Mouse (Mus musculus) stomach, postnatal 0 days (tissue): Measurements from ENCODE around the gene Fam78b. TPM values are rescaled to one million over a fixed set of nuclear protein-coding genes. Genes with fewer than 3 reads are reported as not detected.

Experiments
- ATAC-seq: fragments of 200-750 bp; cut with Nextera tagmentation; 2 replicates; pipeline ENCODE4 v1.8.0; 2017; ENCODE audit not compliant: low FRiP score, low TSS enrichment
- DNase-seq: peaks from one replicate; pipeline ENCODE4 v3.0.0-alpha.2; 2016; ENCODE audit warnings: low spot score
- H3K27ac ChIP-seq: fragments of 300-500 bp; sonication (generic); replicated peaks from 2 replicates; pipeline ENCODE4 v1.5.1; 2014; ENCODE audit warnings: mild to moderate bottlenecking, control low read depth
- H3K27me3 ChIP-seq: fragments of 300-500 bp; sonication (generic); 2 replicates; pipeline ENCODE4 v1.6.1; 2014; ENCODE audit warnings: low read length; ENCODE audit not compliant: control insufficient read depth, insufficient read depth
- H3K36me3 ChIP-seq: fragments of 300-500 bp; sonication (generic); 2 replicates; pipeline ENCODE4 v1.6.1; 2014; ENCODE audit warnings: low read length, mixed read lengths; ENCODE audit not compliant: control insufficient read depth, insufficient read depth
- H3K4me1 ChIP-seq: fragments of 300-500 bp; sonication (generic); replicated peaks from 2 replicates; pipeline ENCODE4 v1.6.1; 2014; ENCODE audit warnings: antibody characterized with exemption; ENCODE audit not compliant: control insufficient read depth, insufficient read depth
- H3K4me2 ChIP-seq: fragments of 300-500 bp; sonication (generic); replicated peaks from 2 replicates; pipeline ENCODE4 v1.6.1; 2014; ENCODE audit warnings: low read depth, mild to moderate bottlenecking, control low read depth, moderate library complexity
- H3K4me3 ChIP-seq: fragments of 300-500 bp; sonication (generic); 2 replicates; pipeline ENCODE4 v1.5.1; 2014; ENCODE audit warnings: low read depth, low read length, control low read depth
- H3K9ac ChIP-seq: fragments of 300-500 bp; sonication (generic); 2 replicates; pipeline ENCODE4 v1.6.1; 2014; ENCODE audit warnings: mild to moderate bottlenecking, low read length, control low read depth, mixed read lengths
- H3K9me3 ChIP-seq: fragments of 300-500 bp; sonication (generic); 2 replicates; pipeline ENCODE4 v1.6.1; 2016; ENCODE audit warnings: low read length; ENCODE audit not compliant: control insufficient read depth
- CTCF ChIP-seq: IDR thresholded peaks from 2 replicates; pipeline ENCODE4 v1.5.1; 2016; ENCODE audit warnings: antibody characterized with exemption, low read depth, mild to moderate bottlenecking, moderate library complexity
- EP300 ChIP-seq: optimal IDR thresholded peaks from 2 replicates; pipeline ENCODE3; 2016; ENCODE audit warnings: antibody characterized with exemption
- WGBS: fragments of 180-500 bp; shearing (Covaris S2); extraction: QIAGEN DNeasy Blood & Tissue Kit; methylation state at CpG from one replicate; pipeline ENCODE4 v1.1.7; 2014; 5-methylcytosine and 5-hydroxymethylcytosine counted together
- polyA plus RNA-seq: library from polyadenylated mRNA; unstranded; fragments of >200 nt; fragmentation: Nextera tagmentation; extraction: Ambion mirVana; gene quantifications from 2 replicates; pipeline ENCODE4 v1.2.1, GENCODE M21; 2015

Gene Fam78b
- polyA plus RNA-seq, 1 experiment from 2014 or later, result 0.36 TPM

GRCm38 (mm10) chr1:166996250-166996649, 5.0 kb upstream of the Fam78b start:
- Histone ChIP-seq H3K4me1 (no peaks in the 10 kb centered on the region), H3K4me2 (no peak overlapping the region), H3K4me3 (no peak overlapping the region), H3K27me3 (no peaks in the 10 kb centered on the region), H3K36me3 (no peaks in the 10 kb centered on the region), H3K27ac (no peak overlapping the region), H3K9ac (no peak overlapping the region), H3K9me3 (no peaks in the 10 kb centered on the region)
- DNase-seq, result no peak
- TF ChIP-seq EP300 (no peak), CTCF (no peak)
- no peak for ATAC-seq
- 83% methylated on average over 8 of the region's 8 CpGs for WGBS

- no peak overlapping the region for H3K4me3 ChIP-seq
- H3K36me3 ChIP-seq, result no peaks in the 10 kb centered on the region
- TF ChIP-seq EP300 (no peak), CTCF (no peak)
- no peak overlapping the region for H3K9ac ChIP-seq
- no peaks in the 10 kb centered on the region for H3K9me3 ChIP-seq
- H3K4me1 ChIP-seq, result no peaks in the 10 kb centered on the region
- peaks cover 4% of the 10 kb centered on the region; the same call in 1 of the 2 replicates for H3K27me3 ChIP-seq
- WGBS, result 50% methylated on average over 7 of the region's 7 CpGs
- H3K4me2 ChIP-seq, result no peak overlapping the region
- DNase-seq, result no peak
- H3K27ac ChIP-seq, result no peak overlapping the region
- no peak for ATAC-seq
Observed at GRCm38 (mm10) chr1:166996811-166997210, 4.4 kb upstream of the Fam78b start.

GRCm38 (mm10) chr1:167000529-167001173, 566 bp upstream of the Fam78b start:
- peak overlapping the region; percentile 93 for H3K4me2 ChIP-seq
- under 1% methylated on average over 37 of the region's 76 CpGs for WGBS
- H3K9me3 ChIP-seq, result no peaks in the 10 kb centered on the region
- peak overlapping the region; percentile 62 for H3K9ac ChIP-seq
- H3K27ac ChIP-seq, result peak overlapping the region; percentile 49; the same call in 1 of the 2 replicates
- H3K4me1 ChIP-seq, result no peaks in the 10 kb centered on the region
- no peak for TF ChIP-seq EP300
- TF ChIP-seq CTCF, result no peak; the same call in 1 of the 2 replicates
- H3K4me3 ChIP-seq, result peak overlapping the region; percentile 68
- peaks cover 10% of the 10 kb centered on the region for H3K27me3 ChIP-seq
- H3K36me3 ChIP-seq, result no peaks in the 10 kb centered on the region
- ATAC-seq, result peak; percentile 78
- DNase-seq, result peak; percentile 68

DNA sequence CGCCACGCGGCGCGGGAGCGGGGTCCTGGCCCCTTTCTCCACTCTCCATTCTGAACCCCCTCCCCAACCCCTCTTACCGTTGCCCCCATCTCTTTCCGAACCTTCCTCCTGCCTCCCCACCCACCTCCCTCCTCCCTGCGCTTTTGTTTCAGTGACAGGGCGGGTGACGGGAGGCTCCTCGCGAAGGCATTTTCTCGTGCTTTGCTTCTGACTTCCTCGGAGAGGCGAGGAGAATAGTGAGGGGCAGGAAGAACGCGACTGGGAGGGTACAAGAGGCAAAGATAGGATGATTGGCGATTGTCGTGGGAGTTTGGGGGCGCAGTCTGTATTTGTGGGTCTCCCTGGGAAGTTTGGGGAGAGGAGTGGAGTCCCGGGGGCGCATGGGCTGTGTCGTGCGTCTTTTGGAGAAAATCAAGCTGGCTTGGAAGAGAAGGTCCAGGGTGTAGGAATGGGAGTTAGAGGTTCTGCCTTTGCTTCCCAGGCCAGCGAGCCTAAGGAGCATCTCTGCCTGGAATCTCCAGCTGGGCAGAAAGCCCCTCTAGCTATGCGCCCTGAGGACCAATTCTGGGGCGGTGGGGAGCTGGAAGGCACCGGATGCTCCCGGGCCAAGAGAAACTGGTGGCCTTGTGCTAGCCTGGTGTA, 748 bp downstream of the Fam78b start:
- H3K9me3 ChIP-seq, result no peaks in the 10 kb centered on the region
- WGBS, result 1% methylated on average over 30 of the region's 30 CpGs

GRCm38 (mm10) chr1:167002486-167002850, 1.3 kb downstream of the Fam78b start:
- H3K27me3 ChIP-seq, result peaks cover 10% of the 10 kb centered on the region
- no peaks in the 10 kb centered on the region for H3K9me3 ChIP-seq
- 1% methylated on average over 19 of the region's 19 CpGs for WGBS
- DNase-seq (peak; percentile 45), ATAC-seq (no peak)
- no peak for TF ChIP-seq EP300
- peak; percentile 56 for TF ChIP-seq CTCF
- H3K36me3 ChIP-seq, result no peaks in the 10 kb centered on the region
- peak overlapping the region; percentile 93 for H3K4me2 ChIP-seq
- H3K27ac ChIP-seq, result no peak overlapping the region
- H3K4me1 ChIP-seq, result no peaks in the 10 kb centered on the region
- no peak overlapping the region for H3K9ac ChIP-seq
- H3K4me3 ChIP-seq, result peak overlapping the region; percentile 68; the same call in 1 of the 2 replicates

More for the DNA sequence above, 748 bp downstream of the Fam78b start:
- H3K4me2 ChIP-seq, result peak overlapping the region; percentile 93
- TF ChIP-seq CTCF (no peak), EP300 (no peak)
- H3K27ac ChIP-seq, result no peak overlapping the region
- H3K9ac ChIP-seq, result no peak overlapping the region
- DNase-seq (no peak), ATAC-seq (no peak)
- H3K4me3 ChIP-seq, result peak overlapping the region; percentile 68
- peaks cover 10% of the 10 kb centered on the region for H3K27me3 ChIP-seq
- no peaks in the 10 kb centered on the region for H3K4me1 ChIP-seq
- H3K36me3 ChIP-seq, result no peaks in the 10 kb centered on the region

- H3K4me2 ChIP-seq, result no peak overlapping the region
- no peak overlapping the region for H3K27ac ChIP-seq
- ATAC-seq, result no peak
- 71% methylated on average over 2 of the region's 2 CpGs for WGBS
- H3K27me3 ChIP-seq, result peaks cover 10% of the 10 kb centered on the region
- no peak overlapping the region for H3K9ac ChIP-seq
- no peaks in the 10 kb centered on the region for H3K36me3 ChIP-seq
- no peaks in the 10 kb centered on the region for H3K4me1 ChIP-seq
- DNase-seq, result no peak
- TF ChIP-seq EP300, result no peak
- TF ChIP-seq CTCF, result no peak
- no peak overlapping the region for H3K4me3 ChIP-seq
- H3K9me3 ChIP-seq, result no peaks in the 10 kb centered on the region
Observed at GRCm38 (mm10) chr1:167004621-167005020, 3.4 kb downstream of the Fam78b start.
